ENCODE assay signal across 16 mouse cellular contexts in genomic region chr11:72474926-72475325, GRCm38 (mm10). TPM values are rescaled to one million over a fixed set of nuclear protein-coding genes. Genes with fewer than 3 reads are reported as not detected.
DNase-seq lines count a peak whose midpoint lies in the region; ATAC-seq and TF ChIP-seq lines count a peak whose summit lies in the region.
"Had no signal": no experiment of that assay in that cellular context is flagged by ENCODE, and none has a peak within 500 bp of the region (broad histone marks: within the 10 kb centered on the region; RNA-seq: fewer than 3 reads in every experiment).

No protein-coding gene starts in this region.

- no peak for ATAC-seq in heart, postnatal 0 days (ENCODE audit: insufficient read depth, low read depth)
- no peak for ATAC-seq in midbrain, embryonic 16.5 days
- ATAC-seq: forebrain, embryonic 14.5 days had no signal

- H3K4me3 ChIP-seq in heart, postnatal 0 days (ENCODE audit: low read depth, low read length): no peak overlapping the region
- no peak overlapping the region for H3K4me3 ChIP-seq in midbrain, embryonic 10.5 days
- H3K4me3 ChIP-seq in midbrain, embryonic 16.5 days (ENCODE audit: low read depth, low read length): no peak overlapping the region

- no peak for TF ChIP-seq CTCF in heart, postnatal 0 days (IDR thresholded peaks at IDR 0.05; ENCODE audit: low read depth)

- intact Hi-C loops in heart, postnatal 25 days (cut with DNase I): no loop called here

- TF ChIP-seq EP300 in heart, postnatal 0 days (IDR thresholded peaks at IDR 0.05; ENCODE audit: low read depth): no peak

- no peaks in the 10 kb centered on the region for H3K36me3 ChIP-seq in heart, postnatal 0 days (replicated peaks; ENCODE audit: control insufficient read depth, insufficient read depth, low read length)
- no peaks in the 10 kb centered on the region for H3K36me3 ChIP-seq in midbrain, embryonic 10.5 days
- 0 out of 2 replicates have a peak, but pooled peaks cover 4% of the 10 kb centered on the region for H3K36me3 ChIP-seq in midbrain, embryonic 16.5 days (ENCODE audit: control insufficient read depth, insufficient read depth, low read length)

- peaks cover 6% of the 10 kb centered on the region for H3K4me1 ChIP-seq in heart, postnatal 0 days (ENCODE audit: control insufficient read depth, insufficient read depth)
- H3K4me1 ChIP-seq in midbrain, embryonic 10.5 days: peaks cover 44% of the 10 kb centered on the region
- 0 out of 2 replicates have a peak, but pooled peaks cover 6% of the 10 kb centered on the region for H3K4me1 ChIP-seq in midbrain, embryonic 16.5 days (ENCODE audit: control insufficient read depth, insufficient read depth, low read length)

- no peak for DNase-seq in heart, postnatal 0 days (ENCODE audit: low spot score)
- no peak for DNase-seq in heart, postnatal 25 days (ENCODE audit: low spot score)
- DNase-seq in midbrain, embryonic 10.5 days (ENCODE audit: low spot score): no peak
- DNase-seq in liver: peak; percentile 46
- peak; percentile 84 for DNase-seq in yolk sac, embryonic 10.5 days (ENCODE audit: low spot score)
- no peak for DNase-seq in urinary bladder, postnatal 36 days (ENCODE audit: low spot score in 2 of 2)
- DNase-seq: adrenal gland, postnatal 25 days; cerebellum, adult 18-20 months; gastrocnemius, postnatal 36 days; lung, embryonic 14.5 days; midbrain, embryonic 14.5 days; right cerebral cortex, postnatal 25 days had no signal

- WGBS in heart, postnatal 0 days: 66% methylated on average over 3 of the region's 3 CpGs
- 79% methylated on average over 3 of the region's 3 CpGs for WGBS in midbrain, embryonic 10.5 days
- 91% methylated on average over 3 of the region's 3 CpGs for WGBS in midbrain, embryonic 16.5 days

- no peak overlapping the region for H3K9ac ChIP-seq in heart, postnatal 0 days (replicated peaks; ENCODE audit: low read depth, low read length)
- no peak overlapping the region for H3K9ac ChIP-seq in midbrain, embryonic 16.5 days (ENCODE audit: low read depth, low read length)
- H3K9ac ChIP-seq: lung, embryonic 14.5 days had no signal

- no peak overlapping the region for H3K4me2 ChIP-seq in heart, postnatal 0 days (ENCODE audit: low read depth, low read length)
- no peak overlapping the region for H3K4me2 ChIP-seq in midbrain, embryonic 16.5 days (ENCODE audit: low read length)
- H3K4me2 ChIP-seq: lung, embryonic 14.5 days had no signal

- no peaks in the 10 kb centered on the region for H3K9me3 ChIP-seq in heart, postnatal 0 days (replicated peaks; ENCODE audit: control insufficient read depth, low read length)
- H3K9me3 ChIP-seq in midbrain, embryonic 10.5 days (replicated peaks): no peaks in the 10 kb centered on the region
- no peaks in the 10 kb centered on the region for H3K9me3 ChIP-seq in midbrain, embryonic 16.5 days (replicated peaks; ENCODE audit: control insufficient read depth, low read length, poor library complexity, severe bottlenecking)

- no peaks in the 10 kb centered on the region for H3K27me3 ChIP-seq in heart, postnatal 0 days (ENCODE audit: control insufficient read depth, insufficient read depth, low read length)
- H3K27me3 ChIP-seq in midbrain, embryonic 10.5 days (ENCODE audit: low read depth, poor library complexity, severe bottlenecking): no peaks in the 10 kb centered on the region
- no peaks in the 10 kb centered on the region for H3K27me3 ChIP-seq in midbrain, embryonic 16.5 days (ENCODE audit: control insufficient read depth, insufficient read depth, low read depth, low read length)

- H3K27ac ChIP-seq in heart, postnatal 0 days (ENCODE audit: low read depth): peak overlapping the region; percentile 30
- peak overlapping the region; percentile 64 for H3K27ac ChIP-seq in midbrain, embryonic 10.5 days (replicated peaks)
- H3K27ac ChIP-seq in midbrain, embryonic 16.5 days (ENCODE audit: low read length): no peak overlapping the region

RNA-seq across cellular contexts. Expression of gene Spns2, which starts 14.8 kb away (rescaled TPM):
- 31.8 and 44.2 TPM in 2 replicates for total RNA-seq in heart, postnatal 0 days (2014; rRNA removed; ENCODE audit: low replicate concordance)
- 2.4 and 2.9 TPM in 2 replicates for polyA plus RNA-seq in heart, postnatal 0 days (2015; fragmentation: Nextera tagmentation; extraction: Ambion mirVana)
- 10 to 100 TPM in 1 of 2 experiments, 1 to 10 TPM in 1; 9.2 to 12.9 TPM for total RNA-seq in heart, postnatal 25 days (2021)
- polyA plus RNA-seq in midbrain, embryonic 10.5 days (2016; fragmentation: Nextera tagmentation; extraction: Ambion mirVana): 2.1 and 2.9 TPM in 2 replicates
- 6.8 and 8.4 TPM in 2 replicates for polyA plus RNA-seq in midbrain, embryonic 16.5 days (2015; fragmentation: Nextera tagmentation; extraction: Ambion mirVana)

RNA-seq across cellular contexts. Expression of gene Mybbp1a, which starts 33.8 kb away (rescaled TPM):
- total RNA-seq in heart, postnatal 0 days (2014; rRNA removed; ENCODE audit: low replicate concordance): 20.5 and 20.9 TPM in 2 replicates
- polyA plus RNA-seq in heart, postnatal 0 days (2015; fragmentation: Nextera tagmentation; extraction: Ambion mirVana): 41.3 and 42.1 TPM in 2 replicates
- 10 to 100 TPM; 40.9 to 42.8 TPM for total RNA-seq in heart, postnatal 25 days (2021)
- polyA plus RNA-seq in midbrain, embryonic 10.5 days (2016; fragmentation: Nextera tagmentation; extraction: Ambion mirVana): 192 and 236 TPM in 2 replicates
- 61.1 and 67.6 TPM in 2 replicates for polyA plus RNA-seq in midbrain, embryonic 16.5 days (2015; fragmentation: Nextera tagmentation; extraction: Ambion mirVana)

RNA-seq across cellular contexts. Expression of gene Ggt6, which starts 39.6 kb away (rescaled TPM):
- total RNA-seq in heart, postnatal 0 days (2014; rRNA removed; ENCODE audit: low replicate concordance): 5.3 TPM in 1 of 2 replicates, not detected in the other
- 0.05 TPM in 1 of 2 replicates, not detected in the other for polyA plus RNA-seq in heart, postnatal 0 days (2015; fragmentation: Nextera tagmentation; extraction: Ambion mirVana)
- total RNA-seq in heart, postnatal 25 days (2021): under 1 TPM in 1 of 2 experiments, not detected in 1; 0.31 TPM
- polyA plus RNA-seq in midbrain, embryonic 10.5 days (2016; fragmentation: Nextera tagmentation; extraction: Ambion mirVana): not detected in 2 replicates
- polyA plus RNA-seq in midbrain, embryonic 16.5 days (2015; fragmentation: Nextera tagmentation; extraction: Ambion mirVana): not detected in 2 replicates
- total RNA-seq: neutrophil, adult 5-6 weeks had no signal
- polyA plus RNA-seq: embryonic facial prominence, embryonic 11.5 days; forebrain, embryonic 14.5 days; lung, embryonic 14.5 days; midbrain, embryonic 14.5 days had no signal

Comparison
In these comparisons a context has a peak if more than half of its experiments do, and no peak if none do; other contexts are left out.
1. DNase-seq: peak in liver (single experiment) and yolk sac, embryonic 10.5 days (single experiment); none in heart, postnatal 0 days (single experiment), heart, postnatal 25 days (single experiment), midbrain, embryonic 10.5 days (single experiment) and urinary bladder, postnatal 36 days (0 of 2).